Mouse (Mus musculus) limb, embryonic 15.5 days (tissue): ENCODE results near the gene Nlgn1. TPM values are rescaled to one million over a fixed set of nuclear protein-coding genes. Genes with fewer than 3 reads are reported as not detected.

Experiments used
- ATAC-seq: fragments of 200-750 bp; cut with Nextera tagmentation; 2 replicates; pipeline ENCODE4 v1.8.0; 2017; ENCODE audit warnings: low read depth, moderate TSS enrichment; ENCODE audit not compliant: insufficient number of reproducible peaks, low FRiP score, low TSS enrichment
- H3K27ac ChIP-seq: fragments of 300-500 bp; sonication (generic); 2 replicates; pipeline ENCODE4 v1.5.1; 2015; ENCODE audit warnings: moderate library complexity, mild to moderate bottlenecking, inconsistent platforms
- H3K27me3 ChIP-seq: fragments of 300-500 bp; sonication (generic); 2 replicates; pipeline ENCODE4 v1.6.1; 2015; ENCODE audit warnings: inconsistent platforms
- H3K36me3 ChIP-seq: fragments of 300-500 bp; sonication (generic); 2 replicates; pipeline ENCODE4 v1.6.1; 2015; ENCODE audit warnings: inconsistent platforms
- H3K4me1 ChIP-seq: fragments of 300-500 bp; sonication (generic); 2 replicates; pipeline ENCODE4 v1.6.1; 2015; ENCODE audit warnings: inconsistent platforms
- H3K4me2 ChIP-seq: fragments of 300-500 bp; sonication (generic); 2 replicates; pipeline ENCODE4 v1.6.1; 2015; ENCODE audit warnings: mild to moderate bottlenecking, inconsistent platforms
- H3K4me3 ChIP-seq: fragments of 300-500 bp; sonication (generic); 2 replicates; pipeline ENCODE4 v1.5.1; 2015; ENCODE audit warnings: mild to moderate bottlenecking, inconsistent platforms
- H3K9ac ChIP-seq: fragments of 300-500 bp; sonication (generic); 2 replicates; pipeline ENCODE4 v1.6.1; 2015; ENCODE audit warnings: inconsistent platforms
- H3K9me3 ChIP-seq: fragments of 300-500 bp; sonication (generic); 2 replicates; pipeline ENCODE4 v1.6.1; 2016; ENCODE audit warnings: inconsistent platforms
- WGBS: fragments of 180-500 bp; shearing (Covaris S2); methylation state at CpG from one replicate; pipeline ENCODE4 v1.1.7; 2015; 5-methylcytosine and 5-hydroxymethylcytosine counted together
- polyA plus RNA-seq: library from polyadenylated mRNA; unstranded; fragments of >200 nt; fragmentation: Nextera tagmentation; extraction: Ambion mirVana; gene quantifications from 2 replicates; pipeline ENCODE4 v1.2.1, GENCODE M21; 2015

Nlgn1 gene
- polyA plus RNA-seq, 1 experiment from 2014 or later, result 3.1 TPM

DNA sequence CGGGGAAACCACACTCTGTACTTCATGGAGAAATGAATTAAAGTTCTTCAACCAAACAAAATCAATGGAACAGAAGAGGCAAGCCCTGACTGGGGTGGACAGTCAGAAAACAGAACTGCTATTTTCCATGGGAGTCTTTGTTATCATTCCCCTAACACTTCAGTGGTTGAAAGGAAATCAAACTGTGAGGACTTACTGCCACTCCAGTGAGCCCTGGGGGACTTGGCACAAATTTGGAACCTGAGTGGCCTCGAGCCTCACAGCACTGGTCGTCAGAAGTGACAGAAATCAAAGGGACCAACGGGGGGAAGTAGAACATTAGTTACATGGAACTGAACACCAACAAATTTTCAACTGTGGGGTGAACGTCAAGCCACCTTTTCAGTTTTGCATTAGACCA is 34.4 kb downstream of the Nlgn1 start:
- Histone ChIP-seq H3K4me1 (no peaks in the 10 kb centered on the region), H3K27ac (no peak overlapping the region), H3K36me3 (no peaks in the 10 kb centered on the region), H3K27me3 (no peaks in the 10 kb centered on the region), H3K4me3 (no peak overlapping the region), H3K9ac (no peak overlapping the region), H3K9me3 (no peaks in the 10 kb centered on the region), H3K4me2 (no peak overlapping the region)
- ATAC-seq, result no peak
- WGBS, result 54% methylated on average over 5 of the region's 5 CpGs

DNA sequence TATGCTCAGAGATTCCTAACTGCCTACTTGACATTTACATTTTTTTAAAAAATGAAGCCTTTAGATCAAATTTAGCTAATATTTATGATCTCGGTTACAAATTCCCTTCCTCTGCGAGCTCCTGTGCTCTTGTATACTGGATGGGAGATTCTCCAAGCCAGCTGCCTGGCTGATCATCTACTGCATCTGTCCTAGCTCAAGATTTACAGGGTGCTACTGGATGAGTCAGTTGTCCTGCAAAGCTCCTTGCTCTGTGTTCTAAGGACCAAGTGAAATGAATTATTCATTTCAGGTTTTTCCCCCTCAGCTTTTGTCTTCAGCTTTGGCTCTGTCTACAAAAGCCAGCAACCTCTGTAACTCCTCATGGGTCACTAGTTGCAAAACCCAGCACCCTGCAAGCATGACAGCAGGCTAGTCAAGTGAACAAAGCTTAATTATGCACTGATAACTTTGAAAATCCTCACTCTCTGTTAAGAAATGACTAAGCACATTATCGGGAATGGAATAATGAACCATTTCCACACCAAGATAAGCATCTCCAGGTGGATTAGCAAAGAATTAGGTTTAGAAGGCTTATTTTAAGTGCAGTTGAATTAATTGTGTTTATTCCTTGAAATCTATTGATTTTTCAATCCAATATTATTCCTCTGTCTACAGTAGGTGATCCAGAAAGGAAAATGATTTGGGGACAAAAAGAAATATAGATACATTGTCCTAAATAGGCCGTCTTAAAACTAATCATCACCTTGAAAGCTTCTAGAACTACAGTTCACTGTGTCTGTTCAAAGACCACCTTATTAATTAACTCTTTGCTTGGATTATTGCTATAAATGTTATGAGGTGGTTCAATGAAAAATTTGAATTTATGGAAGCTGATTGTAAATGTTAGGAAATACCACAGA is 61.1 kb downstream of the Nlgn1 start:
- Histone ChIP-seq H3K4me2 (no peak overlapping the region), H3K9ac (no peak overlapping the region), H3K4me1 (no peaks in the 10 kb centered on the region), H3K36me3 (no peaks in the 10 kb centered on the region), H3K9me3 (no peaks in the 10 kb centered on the region), H3K27me3 (no peaks in the 10 kb centered on the region), H3K27ac (no peak overlapping the region), H3K4me3 (no peak overlapping the region)
- ATAC-seq, result no peak
- WGBS, result 74% methylated on average over 4 of the region's 4 CpGs

DNA sequence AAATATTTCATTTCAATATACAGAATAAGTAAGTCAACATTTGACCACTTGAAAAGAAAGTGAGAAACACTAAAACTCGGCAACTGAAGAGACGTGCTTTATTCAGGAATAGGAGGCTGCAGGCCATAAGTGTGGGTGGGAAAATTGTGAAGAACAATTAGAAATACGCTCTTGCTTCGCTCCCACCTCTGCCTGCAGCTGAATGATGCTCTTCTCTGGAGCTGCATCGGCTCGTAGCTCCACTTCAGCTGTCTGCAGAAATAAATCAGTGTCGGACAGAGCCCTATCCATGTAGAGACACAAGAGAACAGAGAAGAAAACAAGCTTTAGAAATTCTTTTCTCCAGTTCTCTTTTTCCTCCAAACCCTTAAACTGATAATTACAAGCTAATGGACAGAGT is 85.7 kb downstream of the Nlgn1 start:
- H3K9me3 ChIP-seq, result no peaks in the 10 kb centered on the region
- WGBS, result 79% methylated on average over 7 of the region's 7 CpGs
- no peak for ATAC-seq

DNA sequence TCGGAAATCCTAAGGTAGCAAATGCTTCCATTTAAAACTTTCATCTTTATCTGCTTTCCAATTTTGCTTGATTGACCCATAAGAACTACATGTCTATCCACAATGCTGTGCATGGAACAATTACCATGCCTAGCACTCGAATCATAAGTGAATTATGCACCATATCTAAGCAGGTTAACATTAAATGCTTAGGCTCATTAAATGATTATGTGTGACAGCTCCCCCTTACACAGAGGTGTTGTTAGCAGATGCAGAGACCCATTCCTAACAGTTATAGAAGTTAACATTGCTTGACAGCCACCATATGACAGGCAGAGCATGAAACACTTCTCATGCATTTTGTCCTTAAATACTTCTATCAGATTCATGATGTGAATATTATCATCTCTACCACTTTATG is 89.0 kb downstream of the Nlgn1 start:
- H3K4me2 ChIP-seq, result no peak overlapping the region
- 73% methylated on average over 2 of the region's 2 CpGs for WGBS
- no peak for ATAC-seq
- H3K27ac ChIP-seq, result no peak overlapping the region
- H3K9me3 ChIP-seq, result no peaks in the 10 kb centered on the region
- no peaks in the 10 kb centered on the region for H3K27me3 ChIP-seq
- no peaks in the 10 kb centered on the region for H3K36me3 ChIP-seq
- H3K4me3 ChIP-seq, result no peak overlapping the region
- no peaks in the 10 kb centered on the region for H3K4me1 ChIP-seq
- no peak overlapping the region for H3K9ac ChIP-seq

More for the DNA sequence above, 85.7 kb downstream of the Nlgn1 start:
- Histone ChIP-seq H3K27ac (no peak overlapping the region), H3K4me2 (no peak overlapping the region), H3K36me3 (no peaks in the 10 kb centered on the region), H3K4me1 (no peaks in the 10 kb centered on the region), H3K27me3 (no peaks in the 10 kb centered on the region), H3K9ac (no peak overlapping the region), H3K4me3 (no peak overlapping the region)

DNA sequence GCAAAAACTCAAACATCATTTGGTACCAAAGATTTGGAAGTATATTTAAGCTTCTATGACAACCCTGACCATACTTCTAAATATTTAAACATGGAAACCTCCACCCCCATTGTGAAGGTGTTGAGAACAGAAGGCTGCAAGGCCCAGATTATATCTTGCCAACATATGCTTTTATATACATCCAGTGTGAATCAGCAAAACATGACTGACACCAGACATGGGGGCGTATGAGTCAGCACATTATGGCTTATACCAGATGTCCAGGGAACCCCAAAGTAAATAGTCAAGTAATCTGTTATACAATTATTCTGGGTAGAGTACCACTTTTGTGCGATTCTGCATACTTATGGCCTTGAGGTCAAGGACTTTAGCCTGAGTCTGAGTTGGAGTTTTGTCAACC is 102.3 kb downstream of the Nlgn1 start:
- WGBS, result 87% methylated on average over 2 of the region's 2 CpGs
- ATAC-seq, result no peak

DNA sequence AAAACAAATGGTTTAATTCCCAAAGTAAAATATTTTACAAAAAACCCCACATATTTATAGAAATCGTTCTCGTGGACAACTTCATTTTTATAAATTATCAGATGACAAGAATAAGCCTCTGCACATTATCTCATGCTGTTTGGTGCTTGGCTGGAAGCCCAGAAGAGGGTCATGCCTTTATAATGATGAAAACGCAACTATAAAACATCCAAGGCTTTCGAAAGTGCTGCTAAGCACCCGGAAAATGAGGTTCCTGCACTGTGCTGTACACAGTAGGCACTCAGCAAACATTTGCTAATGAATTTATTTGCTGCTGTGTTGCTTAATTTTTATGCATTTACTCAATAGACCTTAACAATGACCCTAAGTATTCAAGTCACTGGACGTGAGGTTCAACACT is 103.4 kb downstream of the Nlgn1 start:
- H3K9me3 ChIP-seq, result no peaks in the 10 kb centered on the region
- no peaks in the 10 kb centered on the region for H3K4me1 ChIP-seq
- H3K27ac ChIP-seq, result no peak overlapping the region
- H3K27me3 ChIP-seq, result no peaks in the 10 kb centered on the region
- no peak overlapping the region for H3K4me3 ChIP-seq
- no peak for ATAC-seq
- no peak overlapping the region for H3K4me2 ChIP-seq
- no peak overlapping the region for H3K9ac ChIP-seq
- WGBS, result 45% methylated on average over 6 of the region's 6 CpGs
- H3K36me3 ChIP-seq, result no peaks in the 10 kb centered on the region

More for the DNA sequence above, 102.3 kb downstream of the Nlgn1 start:
- Histone ChIP-seq H3K36me3 (no peaks in the 10 kb centered on the region), H3K9ac (no peak overlapping the region), H3K4me3 (no peak overlapping the region), H3K9me3 (no peaks in the 10 kb centered on the region), H3K4me1 (no peaks in the 10 kb centered on the region), H3K27ac (no peak overlapping the region), H3K27me3 (no peaks in the 10 kb centered on the region), H3K4me2 (no peak overlapping the region)

DNA sequence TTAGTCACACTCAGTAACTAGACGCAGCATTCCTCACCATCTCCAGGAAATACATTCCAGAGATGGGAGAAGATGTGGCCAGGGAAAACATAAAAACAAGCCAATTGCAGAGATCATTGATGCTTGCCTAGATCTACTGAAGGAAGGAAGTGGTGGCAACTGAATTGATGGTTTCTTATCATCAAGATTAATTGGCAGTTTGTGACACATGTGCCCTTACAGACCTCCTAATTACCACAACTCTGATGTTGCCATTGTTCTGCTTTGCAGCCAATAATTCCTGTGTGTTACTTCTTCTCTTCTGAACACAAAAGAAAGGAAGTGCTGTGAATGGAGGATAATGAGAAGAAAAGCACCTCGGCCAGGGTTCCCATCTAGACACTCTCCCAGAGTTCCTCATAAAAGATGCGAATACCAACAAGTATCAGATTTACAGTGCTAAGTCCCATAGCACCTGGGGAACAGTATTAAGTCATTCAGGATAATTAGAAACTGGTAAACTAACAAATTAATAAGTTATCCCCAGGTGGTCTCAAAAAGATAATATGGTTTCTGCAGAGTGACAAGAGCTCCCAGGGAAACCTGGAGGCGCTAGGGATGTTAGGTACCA is 104.0 kb downstream of the Nlgn1 start:
- H3K4me3 ChIP-seq, result no peak overlapping the region
- no peak overlapping the region for H3K27ac ChIP-seq
- H3K4me2 ChIP-seq, result no peak overlapping the region
- H3K36me3 ChIP-seq, result no peaks in the 10 kb centered on the region
- H3K4me1 ChIP-seq, result no peaks in the 10 kb centered on the region
- ATAC-seq, result no peak
- H3K9ac ChIP-seq, result no peak overlapping the region
- 44% methylated on average over 4 of the region's 4 CpGs for WGBS
- H3K9me3 ChIP-seq, result no peaks in the 10 kb centered on the region
- no peaks in the 10 kb centered on the region for H3K27me3 ChIP-seq

DNA sequence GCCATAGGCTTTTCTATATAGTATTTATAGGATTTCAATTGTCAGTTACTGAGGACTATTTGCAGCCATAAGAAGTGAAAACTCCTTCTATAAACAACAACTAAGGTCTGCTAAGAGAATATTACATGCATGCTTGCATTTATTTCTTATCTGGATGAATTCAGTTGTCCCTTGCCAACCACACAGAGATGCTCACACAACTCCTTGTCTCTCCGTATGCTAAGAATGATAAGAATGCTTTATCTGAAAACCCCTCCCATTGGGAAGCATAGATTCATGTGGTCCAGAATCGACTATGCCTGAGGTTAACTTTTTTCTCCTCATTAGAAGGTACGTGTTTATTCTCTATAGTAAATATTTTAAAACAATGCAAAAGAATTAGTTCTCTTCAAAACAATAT is 108.8 kb downstream of the Nlgn1 start:
- no peaks in the 10 kb centered on the region for H3K9me3 ChIP-seq
- no peak overlapping the region for H3K4me3 ChIP-seq
- no peak overlapping the region for H3K4me2 ChIP-seq
- no peaks in the 10 kb centered on the region for H3K36me3 ChIP-seq
- WGBS, result 77% methylated on average over 3 of the region's 3 CpGs
- H3K27ac ChIP-seq, result no peak overlapping the region
- no peaks in the 10 kb centered on the region for H3K27me3 ChIP-seq
- no peak for ATAC-seq
- H3K9ac ChIP-seq, result no peak overlapping the region
- no peaks in the 10 kb centered on the region for H3K4me1 ChIP-seq

DNA sequence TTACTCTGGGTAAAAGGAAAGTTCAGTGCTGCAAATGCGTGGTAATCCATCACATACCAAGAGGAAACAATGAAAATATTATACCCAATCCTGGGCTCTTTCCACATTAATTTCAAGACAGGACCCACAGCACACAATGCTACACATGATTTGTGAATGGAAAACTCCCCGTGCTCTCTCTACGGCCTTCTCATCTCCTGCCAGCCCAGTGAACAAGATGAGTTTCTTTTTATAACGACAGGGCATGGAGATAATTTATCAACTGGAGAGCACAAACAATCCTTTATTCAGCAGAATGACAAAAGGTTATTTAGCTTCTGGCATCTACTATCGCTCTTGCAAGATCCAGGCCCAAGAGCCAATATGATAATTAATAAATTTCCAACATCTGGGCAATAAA is 116.0 kb downstream of the Nlgn1 start:
- Histone ChIP-seq H3K36me3 (no peaks in the 10 kb centered on the region), H3K27ac (no peak overlapping the region), H3K4me3 (no peak overlapping the region), H3K4me1 (no peaks in the 10 kb centered on the region), H3K9me3 (no peaks in the 10 kb centered on the region), H3K4me2 (no peak overlapping the region), H3K9ac (no peak overlapping the region), H3K27me3 (no peaks in the 10 kb centered on the region)
- no peak for ATAC-seq
- 67% methylated on average over 5 of the region's 5 CpGs for WGBS

DNA sequence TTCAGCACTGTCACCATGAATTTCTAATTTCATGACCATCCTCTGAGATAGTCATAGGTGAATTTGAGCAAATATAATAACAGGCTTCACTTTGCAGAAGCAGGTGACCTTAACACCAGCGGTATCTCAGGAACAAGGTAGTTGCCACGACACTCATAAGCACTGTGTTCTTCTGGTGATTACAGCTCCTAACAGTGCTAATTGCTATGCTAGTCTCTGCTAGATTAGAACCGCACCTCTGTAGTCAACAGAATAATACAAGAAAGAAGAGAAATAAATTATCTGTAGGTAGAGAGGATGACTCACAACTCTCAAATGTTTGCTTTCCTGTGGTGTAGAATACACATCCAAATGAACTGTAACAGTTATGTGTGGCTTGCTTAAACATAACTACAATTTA is 129.6 kb downstream of the Nlgn1 start:
- Histone ChIP-seq H3K9me3 (no peaks in the 10 kb centered on the region), H3K9ac (no peak overlapping the region), H3K4me1 (no peaks in the 10 kb centered on the region), H3K36me3 (no peaks in the 10 kb centered on the region), H3K4me2 (no peak overlapping the region), H3K27me3 (no peaks in the 10 kb centered on the region), H3K4me3 (no peak overlapping the region), H3K27ac (no peak overlapping the region)
- 86% methylated on average over 3 of the region's 3 CpGs for WGBS
- no peak for ATAC-seq

DNA sequence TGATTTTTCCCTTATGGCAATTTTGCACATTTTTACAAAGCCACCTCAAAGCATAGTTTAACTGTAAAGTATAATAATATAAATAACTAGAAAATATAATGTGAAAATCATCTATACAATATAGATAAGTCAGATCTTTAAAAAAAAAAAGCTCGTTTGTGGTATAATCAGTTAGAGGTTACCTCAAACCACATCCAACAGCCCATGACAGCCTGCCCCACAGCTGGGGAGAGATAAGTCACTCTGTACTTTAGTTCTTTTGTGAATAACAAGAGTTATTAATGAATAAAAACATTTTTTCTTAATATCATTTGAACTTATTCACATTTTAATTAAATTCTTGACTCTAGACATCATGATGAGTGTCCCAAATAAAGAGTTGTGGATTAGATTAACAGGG is 130.8 kb downstream of the Nlgn1 start:
- Histone ChIP-seq H3K4me1 (no peaks in the 10 kb centered on the region), H3K9me3 (no peaks in the 10 kb centered on the region), H3K4me2 (no peak overlapping the region), H3K27ac (no peak overlapping the region), H3K36me3 (no peaks in the 10 kb centered on the region), H3K27me3 (no peaks in the 10 kb centered on the region), H3K4me3 (no peak overlapping the region), H3K9ac (no peak overlapping the region)
- ATAC-seq, result no peak
- 54% methylated on average over 1 of the region's 1 CpGs for WGBS

DNA sequence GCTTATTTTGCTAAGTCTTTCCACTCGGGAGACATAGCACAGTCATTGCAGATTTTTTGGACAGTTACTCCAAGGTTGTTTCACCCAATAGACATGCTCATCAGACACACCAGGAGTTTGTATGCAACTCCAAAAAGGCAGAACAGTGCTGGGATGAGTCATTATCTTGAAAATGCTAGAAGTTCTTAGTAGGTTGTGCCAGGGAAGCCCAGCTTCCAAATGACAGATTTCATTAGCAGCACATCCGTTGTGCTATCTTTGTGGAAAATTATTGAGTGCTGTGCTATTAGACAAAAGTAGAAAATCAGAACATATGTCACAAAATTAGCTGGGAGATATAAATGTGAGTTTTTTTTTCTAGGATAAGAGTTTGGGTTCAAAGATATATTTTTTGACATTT is 137.3 kb downstream of the Nlgn1 start:
- no peak overlapping the region for H3K9ac ChIP-seq
- no peaks in the 10 kb centered on the region for H3K27me3 ChIP-seq
- no peak overlapping the region for H3K4me3 ChIP-seq
- no peaks in the 10 kb centered on the region for H3K9me3 ChIP-seq
- no peak for ATAC-seq
- WGBS, result 78% methylated on average over 2 of the region's 2 CpGs
- H3K36me3 ChIP-seq, result no peaks in the 10 kb centered on the region
- no peak overlapping the region for H3K27ac ChIP-seq
- no peaks in the 10 kb centered on the region for H3K4me1 ChIP-seq
- H3K4me2 ChIP-seq, result no peak overlapping the region
